8 mouse cellular contexts compared by ENCODE assay signal in genomic region chr4:148130561-148131413, GRCm38 (mm10). TPM values are rescaled to one million over a fixed set of nuclear protein-coding genes. Genes with fewer than 3 reads are reported as not detected.
DNase-seq lines count a peak whose midpoint lies in the region; ATAC-seq lines count a peak whose summit lies in the region.

Gene Draxin (minus strand): TSS chr4:148130698.

- no peaks in the 10 kb centered on the region for H3K36me3 ChIP-seq in heart, embryonic 10.5 days
- no peaks in the 10 kb centered on the region for H3K36me3 ChIP-seq in heart, embryonic 14.5 days (ENCODE audit: control insufficient read depth, insufficient read depth, low read length)
- peaks cover 5% of the 10 kb centered on the region; the same call in 1 of the 2 replicates for H3K36me3 ChIP-seq in limb, embryonic 10.5 days
- peaks cover 7% of the 10 kb centered on the region; the same call in 1 of the 2 replicates for H3K36me3 ChIP-seq in midbrain, embryonic 13.5 days

- H3K27me3 ChIP-seq in heart, embryonic 10.5 days (ENCODE audit: insufficient read depth, poor library complexity, severe bottlenecking): peaks cover 74% of the 10 kb centered on the region
- H3K27me3 ChIP-seq in heart, embryonic 14.5 days (ENCODE audit: control insufficient read depth, insufficient read depth, low read length): peaks cover 53% of the 10 kb centered on the region
- peaks cover 39% of the 10 kb centered on the region for H3K27me3 ChIP-seq in limb, embryonic 10.5 days (ENCODE audit: low read depth, poor library complexity, severe bottlenecking)
- no peaks in the 10 kb centered on the region for H3K27me3 ChIP-seq in midbrain, embryonic 13.5 days

- peak; percentile 54; the same call in 1 of the 2 replicates for ATAC-seq in heart, embryonic 14.5 days (ENCODE audit: insufficient number of reproducible peaks, insufficient read depth, low FRiP score, low read depth)
- ATAC-seq in midbrain, embryonic 13.5 days: peak; percentile 83
- no peak; the same call in 1 of the 2 replicates for ATAC-seq in frontal cortex, adult (ENCODE audit: low TSS enrichment)

- H3K4me3 ChIP-seq in heart, embryonic 10.5 days: peak within 1 kb of the TSS; percentile 76
- peak within 1 kb of the TSS; percentile 50 to 52 for H3K4me3 ChIP-seq in heart, embryonic 14.5 days (ENCODE audit: control insufficient read depth in 1 of 2, insufficient read depth in 1 of 2, low read depth in 1 of 2, low read length in 2 of 2)
- H3K4me3 ChIP-seq in limb, embryonic 10.5 days: peak within 1 kb of the TSS; percentile 69
- peak within 1 kb of the TSS; percentile 78 for H3K4me3 ChIP-seq in midbrain, embryonic 13.5 days (replicated peaks)

- peak within 1 kb of the TSS; percentile 96 for H3K4me2 ChIP-seq in heart, embryonic 14.5 days (ENCODE audit: low read length)
- H3K4me2 ChIP-seq in midbrain, embryonic 13.5 days (replicated peaks): peak within 1 kb of the TSS; percentile 61

- H3K27ac ChIP-seq in heart, embryonic 10.5 days: peak within 1 kb of the TSS; percentile 87
- H3K27ac ChIP-seq in heart, embryonic 14.5 days (replicated peaks in 1 of 2; ENCODE audit: control insufficient read depth in 1 of 2, insufficient read depth in 1 of 2, low read depth in 2 of 2, low read length in 2 of 2): no peak within 1 kb of the TSS
- peak within 1 kb of the TSS; percentile 95 for H3K27ac ChIP-seq in limb, embryonic 10.5 days
- H3K27ac ChIP-seq in midbrain, embryonic 13.5 days: peak within 1 kb of the TSS; percentile 99

- peak within 1 kb of the TSS; percentile 65 for H3K9ac ChIP-seq in heart, embryonic 14.5 days (ENCODE audit: low read length)
- H3K9ac ChIP-seq in midbrain, embryonic 13.5 days (replicated peaks): peak within 1 kb of the TSS; percentile 98

- WGBS in heart, embryonic 10.5 days: under 1% methylated on average over 81 of the region's 87 CpGs
- under 1% methylated on average over 62 of the region's 87 CpGs for WGBS in heart, embryonic 14.5 days
- under 1% methylated on average over 79 of the region's 87 CpGs for WGBS in limb, embryonic 10.5 days
- 0% methylated on average over 80 of the region's 87 CpGs for WGBS in midbrain, embryonic 13.5 days

- DNase-seq in heart, embryonic 10.5 days (ENCODE audit: low spot score): no peak
- no peak for DNase-seq in heart, adult 18-20 months
- peak; percentile 69 for DNase-seq in adrenal gland, postnatal 14 days
- peak; percentile 87 for DNase-seq in limb, embryonic 10.5 days (ENCODE audit: low spot score)
- peak; percentile 68 for DNase-seq in thymus, postnatal 4 days

- no peaks in the 10 kb centered on the region for H3K9me3 ChIP-seq in heart, embryonic 10.5 days
- H3K9me3 ChIP-seq in heart, embryonic 14.5 days (ENCODE audit: control insufficient read depth, low read length): no peaks in the 10 kb centered on the region
- H3K9me3 ChIP-seq in limb, embryonic 10.5 days (replicated peaks): no peaks in the 10 kb centered on the region
- no peaks in the 10 kb centered on the region; the same call in 1 of the 2 replicates for H3K9me3 ChIP-seq in midbrain, embryonic 13.5 days

- H3K4me1 ChIP-seq in heart, embryonic 10.5 days: peaks cover 21% of the 10 kb centered on the region
- no peaks in the 10 kb centered on the region; a peak in 2 of 4 replicates for H3K4me1 ChIP-seq in heart, embryonic 14.5 days (ENCODE audit: control insufficient read depth in 2 of 2, insufficient read depth in 2 of 2, low read length in 2 of 2)
- peaks cover 42% of the 10 kb centered on the region for H3K4me1 ChIP-seq in limb, embryonic 10.5 days
- H3K4me1 ChIP-seq in midbrain, embryonic 13.5 days (replicated peaks): peaks cover 59% of the 10 kb centered on the region

RNA-seq across cellular contexts. Expression of gene Draxin, which starts in this region (rescaled TPM):
- polyA plus RNA-seq in heart, embryonic 10.5 days (2016; fragmentation: Nextera tagmentation; extraction: Ambion mirVana): 0.12 and 0.48 TPM in 2 replicates
- total RNA-seq in heart, adult 18-20 months (2021): under 1 TPM; 0.07 to 0.08 TPM
- 0.11 and 0.38 TPM in 2 replicates for total RNA-seq in adrenal gland, postnatal 14 days (2021)
- not detected in 2 replicates for polyA plus RNA-seq in heart, embryonic 14.5 days (2014; fragmentation: Nextera tagmentation; extraction: Ambion mirVana)
- polyA plus RNA-seq in limb, embryonic 10.5 days (2016; fragmentation: Nextera tagmentation; extraction: Ambion mirVana): 0.78 and 1.3 TPM in 2 replicates
- 14.6 and 20.4 TPM in 2 replicates for polyA plus RNA-seq in midbrain, embryonic 13.5 days (2015; fragmentation: Nextera tagmentation; extraction: Ambion mirVana)

Comparison
In these comparisons a context has a peak if more than half of its experiments do, and no peak if none do; other contexts are left out.
1. H3K27ac ChIP-seq: peak in heart, embryonic 10.5 days (single experiment), limb, embryonic 10.5 days (single experiment) and midbrain, embryonic 13.5 days (single experiment); none in heart, embryonic 14.5 days (0 of 2).
2. Peak in DNase-seq in adrenal gland, postnatal 14 days; RNA of the gene not detected or under 1 TPM.
3. Peak in ATAC-seq, H3K4me3 ChIP-seq, H3K9ac ChIP-seq and H3K4me2 ChIP-seq in heart, embryonic 14.5 days; RNA of the gene not detected or under 1 TPM.
4. DNase-seq: peak in limb, embryonic 10.5 days (single experiment) and thymus, postnatal 4 days (single experiment); none in heart, embryonic 10.5 days (single experiment) and heart, adult 18-20 months (0 of 2).
5. Peak in every context shown above with its lines, with median percentiles within 50 percentile points of each other: H3K4me3 ChIP-seq.